Mouse (Mus musculus) v-Abl transformed pro-B cells (cell line): ENCODE results near the gene Zfp667.
"Not testable (repeated sequence)": the region's sequence is repeated elsewhere in the genome, so short reads cannot be mapped to it uniquely, and the experiment has no call there.

Experiments
- in situ Hi-C, 2 experiments: fragments of 400-800 bp; cut with MboI; formaldehyde crosslinking; loops; one replicate each; pipeline ENCODE4 v1.15.1; 2025; ENCODE audit not compliant: unreplicated experiment in 2 of 2

The Zfp667 gene

DNA sequence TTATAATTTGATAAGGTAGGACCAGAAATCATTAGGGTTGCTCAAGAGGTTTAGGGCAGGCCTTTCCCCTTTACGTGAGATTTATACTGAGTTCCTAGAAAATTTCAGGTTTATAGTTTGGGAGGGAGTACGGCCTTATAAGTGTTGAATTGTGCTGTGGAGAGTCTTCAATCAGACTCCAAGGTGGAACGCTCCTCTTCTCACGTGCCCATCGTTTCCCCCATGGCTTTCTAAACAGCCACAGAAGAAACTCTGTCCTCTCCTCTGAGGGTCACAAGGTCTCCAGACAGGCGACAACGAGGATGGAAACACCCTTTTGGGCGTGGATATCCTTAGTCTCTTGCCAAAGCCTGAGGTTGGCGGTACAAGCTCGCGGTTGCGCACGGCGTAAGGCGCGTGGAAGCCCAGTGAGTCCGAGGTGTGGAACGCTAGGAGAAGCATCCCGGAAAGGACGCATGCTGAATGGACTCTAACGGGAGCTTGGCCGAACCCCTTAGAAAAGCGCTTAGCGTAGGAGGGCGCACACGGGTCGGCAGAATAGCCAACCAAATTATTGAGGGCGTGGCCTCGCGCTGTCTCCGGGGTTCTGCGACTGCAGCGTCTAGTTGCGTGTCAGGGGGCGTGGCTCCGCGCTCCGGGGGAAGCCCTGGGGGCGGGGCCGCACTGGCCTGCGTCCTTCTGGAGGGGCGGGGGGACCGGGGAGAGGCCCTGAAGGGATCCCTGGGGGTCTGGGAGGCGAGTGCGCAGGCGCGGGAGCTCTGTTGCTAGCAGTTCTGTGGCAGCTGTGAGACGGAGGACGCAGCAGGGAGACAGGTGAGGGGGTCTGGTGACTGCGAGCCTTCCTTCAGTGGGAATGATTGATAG is at the start of gene Zfp667:
TSS of gene Zfp667 (plus strand) at position 738 of the 864 bp plus-strand sequence.
- in situ Hi-C loops: loop anchor here (10.0 kb wide), 4 partner anchors 89 to 1201 kb away; partner anchors contain the start of genes Zfp787 (in 2 of the 2) and Epn1 (in 1 of the 2)

DNA sequence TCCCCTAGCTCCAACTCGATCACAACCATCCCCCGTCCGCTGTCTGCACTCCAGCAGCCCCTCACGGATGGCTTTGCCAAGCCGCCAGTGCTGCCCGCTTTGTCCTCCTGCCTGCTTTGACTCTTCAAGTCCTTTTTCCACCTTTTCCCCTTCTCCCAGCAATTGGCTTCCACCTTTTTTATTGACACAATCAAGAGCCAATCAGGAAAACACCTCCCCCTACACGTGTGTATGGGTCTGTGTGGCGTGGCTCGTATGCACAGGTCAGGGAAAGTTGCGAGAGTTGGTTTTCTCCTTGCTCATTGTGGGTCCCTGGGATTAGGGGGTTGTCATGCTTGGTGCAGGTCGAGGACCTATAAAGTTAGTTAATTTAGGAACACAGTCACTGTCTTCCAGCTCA is 46.6 kb upstream of the Zfp667 start:
- in situ Hi-C loops: loop anchor here (5.0 to 25.0 kb wide), 3 partner anchors 43 to 698 kb away; partner anchors contain the start of gene Olfr1349 (in 1 of the 2)

- in situ Hi-C loops: loop anchor here (5.0 to 25.0 kb wide), 3 partner anchors 41 to 696 kb away; partner anchors contain the start of gene Olfr1349 (in 1 of the 2)
Measured at GRCm38 (mm10) chr7:6240841-6241425, 45.4 kb upstream of the Zfp667 start.

DNA sequence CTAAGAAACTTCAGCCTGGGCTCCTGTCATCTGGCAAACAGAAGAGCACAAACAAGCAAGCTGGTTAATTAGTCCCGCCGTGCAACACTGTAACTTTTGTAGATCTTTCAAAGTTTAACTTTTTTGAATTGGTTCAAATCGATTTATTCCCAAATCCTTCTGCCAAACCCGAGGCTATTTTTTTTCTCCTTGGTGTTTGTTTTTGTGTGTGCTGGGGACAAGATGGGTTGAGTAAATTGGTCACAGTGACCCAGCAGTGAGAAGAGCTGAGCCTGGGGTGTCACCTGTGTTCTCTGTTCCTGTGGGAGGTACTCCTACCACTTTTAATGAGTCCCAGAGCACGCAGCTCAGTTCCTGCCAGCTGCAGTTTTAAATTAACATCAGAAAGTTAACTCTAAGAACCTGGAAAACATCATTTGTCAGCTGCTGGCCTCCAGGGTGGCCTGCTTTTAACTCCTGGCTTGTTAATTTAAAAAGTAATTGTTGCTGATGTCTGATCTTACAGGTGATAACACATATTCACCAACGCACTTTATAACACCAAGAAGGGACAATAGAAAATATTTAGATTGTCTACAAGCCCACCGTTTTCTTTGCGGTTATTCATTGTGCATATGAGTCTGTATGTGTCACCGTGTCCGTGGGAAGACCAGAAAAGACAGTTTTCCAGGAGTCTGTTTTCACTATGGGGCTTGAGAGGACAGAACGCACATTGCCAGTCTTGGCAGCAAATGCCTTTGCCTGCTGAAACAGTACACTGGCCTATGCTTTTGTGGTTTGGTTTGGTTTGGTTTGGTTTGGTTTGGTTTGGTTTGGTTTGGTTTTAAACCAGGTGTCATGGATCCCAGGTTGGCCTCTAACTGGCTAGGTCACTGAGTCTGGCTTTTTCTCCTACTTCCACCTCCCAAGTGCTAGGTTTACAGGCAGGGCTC is 41.8 kb upstream of the Zfp667 start:
- in situ Hi-C loops: loop anchor here (5.0 to 25.0 kb wide), 3 partner anchors 38 to 693 kb away; partner anchors contain the start of gene Olfr1349 (in 1 of the 2)

DNA sequence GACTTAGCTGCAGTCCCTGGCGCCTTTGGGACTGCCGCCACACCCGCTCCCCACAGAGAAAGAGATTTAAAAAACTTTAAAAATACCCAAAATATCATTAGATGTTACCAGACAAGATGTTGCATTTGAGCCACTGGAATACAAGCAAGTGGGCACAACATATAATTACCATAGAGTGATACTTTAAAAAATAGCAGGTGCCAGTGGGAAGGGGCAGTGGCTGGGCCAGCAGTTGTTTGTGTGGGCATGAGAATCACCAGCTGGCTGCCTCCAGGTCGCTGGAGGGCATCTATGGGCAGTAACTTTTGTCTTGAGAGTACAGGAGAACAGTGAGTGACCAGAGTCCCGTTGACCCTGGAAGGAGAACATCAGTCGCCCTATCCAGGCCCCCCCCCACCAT is 34.0 kb upstream of the Zfp667 start, which contains the start of gene Epp13:
TSS of gene Epp13 (plus strand) at position 301 of the 400 bp plus-strand sequence.
- in situ Hi-C loops: no loop called here

DNA sequence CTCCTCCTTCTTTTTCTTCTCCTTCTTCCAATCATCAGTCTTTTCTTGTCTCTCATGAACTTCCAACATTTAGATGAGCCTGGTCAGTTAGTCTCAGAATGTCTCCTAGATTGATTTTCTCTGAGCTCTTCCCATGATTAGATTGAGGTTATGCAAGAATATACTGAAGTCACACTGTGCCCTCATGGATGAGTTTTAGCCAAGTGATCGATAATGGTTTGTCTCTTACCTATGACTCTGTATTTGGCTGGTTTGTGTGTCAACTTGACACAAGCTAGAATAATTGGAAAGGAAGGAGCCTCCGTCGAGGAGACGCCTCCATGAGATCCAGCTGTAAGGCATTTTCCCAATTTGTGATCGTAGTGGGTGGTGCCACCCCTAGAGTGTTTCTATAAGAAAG is 31.9 kb upstream of the Zfp667 start:
- in situ Hi-C loops: no loop called here

- in situ Hi-C loops: no loop called here
Measured at GRCm38 (mm10) chr7:6257386-6257785, 29.0 kb upstream of the Zfp667 start.

DNA sequence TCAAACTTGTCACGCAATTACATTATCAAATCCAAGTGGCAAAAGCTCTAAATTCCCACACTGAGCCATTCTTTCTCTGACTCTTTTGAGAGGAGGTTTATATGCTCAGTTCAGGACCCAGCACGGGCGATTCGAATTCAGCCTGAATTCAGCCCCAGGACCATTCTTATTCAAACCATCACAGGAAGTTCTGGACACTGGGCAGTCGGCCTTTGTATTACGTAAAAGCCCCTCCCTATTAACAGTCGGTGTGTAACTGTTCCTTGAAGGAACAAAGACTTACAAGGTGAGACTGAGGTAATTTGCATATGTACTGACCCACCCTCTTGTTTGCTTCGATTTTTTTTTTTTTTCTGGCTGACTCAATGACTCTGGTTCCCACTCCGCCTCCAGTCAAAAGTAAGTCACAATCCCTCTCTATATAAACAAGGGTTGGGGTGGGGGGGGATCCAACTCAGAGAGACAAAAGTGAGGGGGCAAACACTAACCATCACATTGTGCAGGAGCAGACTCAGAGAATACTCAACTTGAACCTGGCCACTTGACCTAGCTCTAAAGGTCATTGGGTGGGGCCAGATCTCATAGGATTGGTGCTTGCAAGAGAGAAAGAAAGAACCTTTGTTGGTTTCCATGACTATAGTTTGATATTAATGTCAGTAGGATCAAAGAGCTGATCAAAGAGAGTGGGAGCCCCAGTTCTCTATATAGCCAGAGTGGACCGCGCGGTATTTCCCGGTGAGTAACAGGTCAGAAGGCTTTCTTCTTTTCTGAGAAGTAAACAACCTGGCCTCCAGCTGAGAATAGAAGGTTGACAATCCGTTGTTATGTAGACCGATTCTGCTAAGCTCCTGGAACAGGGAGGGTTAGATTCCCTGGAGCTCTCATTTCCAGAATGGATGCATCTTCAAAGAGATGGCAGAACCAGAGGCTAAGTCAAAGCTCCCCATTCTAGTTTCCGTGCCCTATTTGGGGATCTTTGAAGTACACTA is 27.9 kb upstream of the Zfp667 start:
- in situ Hi-C loops: no loop called here

DNA sequence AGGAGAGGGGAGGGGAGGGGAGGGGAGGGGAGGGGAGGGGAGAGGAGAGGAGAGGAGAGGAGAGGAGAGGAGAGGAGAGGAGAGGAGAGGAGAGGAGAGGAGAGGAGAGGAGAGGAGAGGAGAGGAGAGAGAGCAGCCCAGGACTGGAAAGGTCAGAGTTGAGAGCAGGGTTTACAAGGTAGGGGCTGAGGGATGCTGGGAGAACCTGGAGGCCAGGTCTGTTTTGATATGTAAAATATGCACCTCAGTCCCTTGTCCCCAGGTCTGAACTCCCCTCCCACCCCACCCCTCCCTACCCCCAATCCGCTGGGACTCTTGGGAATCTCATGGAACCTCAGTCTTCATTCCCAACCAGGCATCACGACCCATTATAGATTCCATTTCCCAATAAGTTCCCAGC is 26.4 kb upstream of the Zfp667 start:
- in situ Hi-C loops: not testable (repeated sequence)

GRCm38 (mm10) chr7:6262120-6262519 is 24.3 kb upstream of the Zfp667 start:
- in situ Hi-C loops: no loop called here

DNA sequence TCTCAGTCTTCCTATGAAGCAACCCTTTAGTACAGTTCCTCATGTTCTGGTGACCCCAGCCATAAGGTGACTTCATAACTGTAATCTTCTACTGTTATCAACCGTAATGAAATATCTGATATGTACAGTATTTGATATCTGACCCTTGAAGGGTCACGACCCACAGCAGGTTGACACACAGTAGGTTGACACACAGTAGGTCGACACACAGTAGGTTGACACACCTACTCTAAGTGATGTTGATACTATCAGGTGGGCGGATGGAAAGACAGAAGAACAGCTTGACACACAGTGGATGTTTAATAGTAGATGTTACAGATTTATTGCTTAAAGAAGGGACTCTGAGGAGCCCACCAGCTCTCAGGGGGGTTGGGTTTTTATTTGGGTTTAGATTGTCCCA is 23.4 kb upstream of the Zfp667 start:
- in situ Hi-C loops: no loop called here

DNA sequence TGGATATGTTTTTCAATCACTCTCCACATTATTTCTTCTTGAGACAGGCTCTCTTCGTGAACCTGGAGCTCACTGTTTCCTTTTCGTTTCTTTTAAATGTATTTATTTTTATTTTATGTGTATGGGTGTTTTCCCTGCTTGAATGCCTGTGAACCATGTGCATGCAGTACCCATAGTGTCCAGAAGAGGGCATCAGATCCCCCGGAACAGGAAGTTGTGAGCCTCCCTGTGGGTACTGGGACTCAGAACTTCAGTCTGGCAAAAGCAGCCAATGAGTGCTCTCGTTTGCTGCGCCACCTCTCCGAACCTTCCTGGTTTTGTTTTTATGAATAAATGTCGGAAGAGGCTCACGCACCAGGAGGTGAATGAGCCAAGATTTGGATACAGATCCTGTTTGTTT is 20.7 kb upstream of the Zfp667 start:
- in situ Hi-C loops: no loop called here

GRCm38 (mm10) chr7:6277906-6278305 is 8.5 kb upstream of the Zfp667 start:
- in situ Hi-C loops: no loop called here

GRCm38 (mm10) chr7:6282749-6283148 is 3.6 kb upstream of the Zfp667 start:
- in situ Hi-C loops: loop anchor here (5.0 to 10.0 kb wide), 6 partner anchors 40 to 1198 kb away; partner anchors contain the start of genes Zfp787 (in 2 of the 2) and Epn1 (in 1 of the 2)

DNA sequence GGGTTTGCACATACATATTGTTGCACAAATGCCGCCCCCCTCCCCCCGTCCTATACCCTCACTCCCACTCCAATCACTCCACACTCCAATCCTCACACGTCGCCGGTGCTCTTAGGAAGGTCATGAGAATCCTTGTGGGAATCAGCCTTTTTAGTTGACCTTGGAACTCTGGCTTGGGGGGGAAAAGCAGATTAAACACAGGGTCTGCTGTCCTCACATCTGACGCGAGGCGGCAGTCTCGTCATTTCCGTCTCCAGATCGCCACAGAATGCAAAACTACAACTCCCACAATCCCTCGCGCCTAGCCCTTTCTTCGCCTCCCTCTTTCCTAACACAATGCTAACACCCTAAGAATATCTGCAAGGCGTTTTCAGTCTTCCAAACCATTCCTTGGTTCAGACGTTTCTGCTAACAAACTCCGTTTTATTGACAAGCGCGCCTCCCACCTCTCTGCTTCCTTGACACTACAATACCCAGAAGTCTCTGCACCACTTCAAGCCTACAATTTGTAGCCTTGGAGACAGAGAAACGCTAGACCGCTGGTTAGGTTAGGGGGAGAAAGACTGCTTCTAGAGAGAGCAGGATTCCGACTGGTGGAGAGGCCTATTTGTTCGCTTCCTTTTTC is 2.8 kb upstream of the Zfp667 start:
- in situ Hi-C loops: loop anchor here (5.0 to 10.0 kb wide), 6 partner anchors 41 to 1199 kb away; partner anchors contain the start of genes Zfp787 (in 2 of the 2) and Epn1 (in 1 of the 2)

GRCm38 (mm10) chr7:6284442-6285012 is 1.9 kb upstream of the Zfp667 start:
- in situ Hi-C loops: loop anchor here (5.0 to 10.0 kb wide), 6 partner anchors 42 to 1200 kb away; partner anchors contain the start of genes Zfp787 (in 2 of the 2) and Epn1 (in 1 of the 2)

DNA sequence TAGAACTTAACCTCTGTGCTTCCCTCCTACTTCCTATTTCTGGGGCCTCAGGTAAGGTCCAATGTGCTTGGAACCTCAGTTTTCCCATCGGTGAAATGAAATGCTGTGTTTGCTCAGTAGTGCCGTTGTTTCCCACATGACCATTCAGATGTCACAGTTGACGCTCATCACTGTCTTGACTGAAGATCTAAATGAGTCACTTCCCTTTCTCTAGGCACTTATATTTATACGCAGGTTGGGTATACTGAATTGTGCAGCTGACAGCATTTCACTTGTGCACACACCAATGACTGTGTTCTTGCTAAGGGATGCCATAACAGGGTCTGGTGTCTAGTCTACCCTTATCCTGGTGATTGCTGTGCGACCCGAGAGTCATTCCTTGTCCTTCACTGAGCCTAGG is 1.0 kb upstream of the Zfp667 start:
- in situ Hi-C loops: loop anchor here (10.0 kb wide), 4 partner anchors 89 to 1201 kb away; partner anchors contain the start of genes Zfp787 (in 2 of the 2) and Epn1 (in 1 of the 2)
